Mouse (Mus musculus) retina, postnatal 7 days (tissue): ENCODE measurements at regions not wholly inside any gene's neighbourhood (a gene's known extent, or its start where the extent isn't known, plus 50 kb on each side); places are given as distances from the start of the nearest gene placed in this dataset.

Experiments used
- DNase-seq: peaks from one replicate; pipeline ENCODE4 v3.0.0-alpha.2; 2012; ENCODE audit warnings: low read depth, low spot score

- no peak for DNase-seq
These were observed 56.8 kb downstream of the Odc1 start for GRCm38 (mm10) chr12:17601245-17602023.

- no peak for DNase-seq
These were observed 59.0 kb downstream of the Odc1 start for GRCm38 (mm10) chr12:17603576-17603975.

GRCm38 (mm10) chr12:17610384-17610783 lies 65.8 kb downstream of the Odc1 start:
- no peak for DNase-seq

- DNase-seq, result no peak
These were observed 67.4 kb downstream of the Odc1 start for GRCm38 (mm10) chr12:17611988-17612387.

- no peak for DNase-seq
These were observed 72.4 kb upstream of the Hpcal1 start for GRCm38 (mm10) chr12:17618300-17618699.

- no peak for DNase-seq
These were observed 70.4 kb upstream of the Hpcal1 start for GRCm38 (mm10) chr12:17620226-17620625.

GRCm38 (mm10) chr12:17621487-17621888 lies 69.2 kb upstream of the Hpcal1 start:
- DNase-seq, result peak; percentile 30

- DNase-seq, result no peak
These were observed 68.1 kb upstream of the Hpcal1 start for GRCm38 (mm10) chr12:17622509-17623005.

GRCm38 (mm10) chr12:17626043-17626442 lies 64.6 kb upstream of the Hpcal1 start:
- DNase-seq, result no peak

- DNase-seq, result no peak
These were observed 59.5 kb upstream of the Hpcal1 start for GRCm38 (mm10) chr12:17631161-17631560.

- DNase-seq, result no peak
These were observed 54.5 kb upstream of the Hpcal1 start for GRCm38 (mm10) chr12:17636146-17636545.

GRCm38 (mm10) chr12:17636590-17636989 lies 54.1 kb upstream of the Hpcal1 start:
- DNase-seq, result no peak
